Mouse (Mus musculus) induced T-regulatory cell, adult 2 months (primary cell): ENCODE data around the gene Ssr1.

Source experiments
- DNase-seq: peaks from one replicate; pipeline ENCODE4 v3.0.0-alpha.2; 2012; ENCODE audit warnings: low read depth

Ssr1 gene

GRCm38 (mm10) chr13:37918336-37919261 lies 75.4 kb downstream of the Ssr1 start:
- DNase-seq: no peak
